Mouse (Mus musculus): ENCODE measurements around the gene Ptn.

Gene Ptn

GRCm38 (mm10) chr6:36809747-36810285 lies at the start of gene Ptn:
Ptn (minus strand) TSS chr6:36810220.
- DNase-seq = no peak

GRCm38 (mm10) chr6:36858258-36859041 lies 48.4 kb upstream of the Ptn start:
- DNase-seq = no peak

GRCm38 (mm10) chr6:36857627-36858257 lies 47.7 kb upstream of the Ptn start:
- no peak for DNase-seq

GRCm38 (mm10) chr6:36850422-36851129 lies 40.6 kb upstream of the Ptn start:
- peak in 1 of 2 experiments; percentile 5 for DNase-seq

GRCm38 (mm10) chr6:36845288-36845687 lies 35.3 kb upstream of the Ptn start:
- no peak for DNase-seq

GRCm38 (mm10) chr6:36844258-36844657 lies 34.2 kb upstream of the Ptn start:
- no peak for DNase-seq

- no peak for DNase-seq
Measured at GRCm38 (mm10) chr6:36843031-36843488, 33.0 kb upstream of the Ptn start.

- DNase-seq = no peak
Measured at GRCm38 (mm10) chr6:36842101-36842922, 32.3 kb upstream of the Ptn start.

- no peak for DNase-seq
Measured at GRCm38 (mm10) chr6:36841701-36842100, 31.7 kb upstream of the Ptn start.

- DNase-seq = no peak
Measured at GRCm38 (mm10) chr6:36841174-36841573, 31.2 kb upstream of the Ptn start.

GRCm38 (mm10) chr6:36838747-36839146 lies 28.7 kb upstream of the Ptn start:
- DNase-seq = no peak

GRCm38 (mm10) chr6:36835351-36835750 lies 25.3 kb upstream of the Ptn start:
- DNase-seq = no peak

- DNase-seq = no peak
Measured at GRCm38 (mm10) chr6:36834695-36835265, 24.8 kb upstream of the Ptn start.

GRCm38 (mm10) chr6:36832681-36833080 lies 22.7 kb upstream of the Ptn start:
- DNase-seq = no peak

GRCm38 (mm10) chr6:36832207-36832606 lies 22.2 kb upstream of the Ptn start:
- DNase-seq = no peak

GRCm38 (mm10) chr6:36830371-36830925 lies 20.4 kb upstream of the Ptn start:
- no peak for DNase-seq

GRCm38 (mm10) chr6:36819784-36820050 lies 9.7 kb upstream of the Ptn start:
- no peak for DNase-seq

- peak in 1 of 2 experiments; percentile 37 for DNase-seq
Measured at GRCm38 (mm10) chr6:36819019-36819783, 9.2 kb upstream of the Ptn start.

- no peak for DNase-seq
Measured at GRCm38 (mm10) chr6:36818281-36819018, 8.4 kb upstream of the Ptn start.

- DNase-seq = no peak
Measured at GRCm38 (mm10) chr6:36816666-36817065, 6.6 kb upstream of the Ptn start.

GRCm38 (mm10) chr6:36815992-36816391 lies 6.0 kb upstream of the Ptn start:
- DNase-seq = no peak
